Mouse (Mus musculus): ENCODE results near the gene Zkscan6. TPM values are rescaled to one million over a fixed set of nuclear protein-coding genes. Genes with fewer than 3 reads are reported as not detected.

The Zkscan6 gene
- 0.92 TPM in 1 of 2 replicates, not detected in the other for polyA plus RNA-seq (2012; ENCODE audit: insufficient read depth, low replicate concordance)

DNA sequence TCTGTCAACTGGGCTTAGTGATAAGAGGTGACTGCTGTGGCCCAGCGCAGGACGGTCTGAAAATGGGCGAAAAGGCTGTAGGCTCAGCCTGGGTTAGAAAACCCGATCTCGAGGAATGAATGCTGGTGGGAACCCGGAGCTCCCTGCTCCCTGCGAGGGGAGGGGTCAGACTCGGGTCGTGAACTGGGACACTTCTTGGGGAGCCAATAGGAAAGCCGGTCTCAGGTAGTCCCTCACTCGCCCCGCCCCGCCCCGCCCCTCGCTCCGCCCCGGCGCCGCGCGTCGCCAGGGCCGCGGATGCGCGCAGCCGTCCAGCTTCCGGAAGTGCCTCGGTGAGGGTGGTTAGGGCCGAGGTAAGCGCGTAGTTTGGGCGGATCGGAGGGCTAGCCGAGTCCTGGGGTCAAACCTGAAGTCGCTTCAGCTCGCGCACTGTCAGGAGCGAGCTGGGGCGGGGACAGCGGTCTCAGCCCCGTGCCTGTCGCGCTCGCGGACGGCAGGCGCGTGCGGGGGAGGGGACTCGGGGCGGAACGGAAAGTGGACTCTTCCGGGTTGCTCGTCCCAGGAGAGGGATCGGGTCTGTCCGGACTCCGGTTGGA is at the start of gene Zkscan6:
Gene Zkscan6, plus strand, starts transcription at position 267 of the 596 bp plus-strand sequence.
- TF ChIP-seq FLI1 (IDR thresholded peaks at IDR 0.05; ENCODE audit: low read length) (no peak), GATA1 (IDR thresholded peaks at IDR 0.05; ENCODE audit: borderline replicate concordance, low read length) (no peak)
- Histone ChIP-seq H3K4me3 (replicated peaks) (peak within 1 kb of the TSS; percentile 92), H3K9me3 (no peaks in the 10 kb centered on the region), H3K36me3 (replicated peaks; ENCODE audit: low read length) (no peaks in the 10 kb centered on the region), H3K4me1 (peaks cover 43% of the 10 kb centered on the region), H3K27me3 (replicated peaks) (no peaks in the 10 kb centered on the region)

DNA sequence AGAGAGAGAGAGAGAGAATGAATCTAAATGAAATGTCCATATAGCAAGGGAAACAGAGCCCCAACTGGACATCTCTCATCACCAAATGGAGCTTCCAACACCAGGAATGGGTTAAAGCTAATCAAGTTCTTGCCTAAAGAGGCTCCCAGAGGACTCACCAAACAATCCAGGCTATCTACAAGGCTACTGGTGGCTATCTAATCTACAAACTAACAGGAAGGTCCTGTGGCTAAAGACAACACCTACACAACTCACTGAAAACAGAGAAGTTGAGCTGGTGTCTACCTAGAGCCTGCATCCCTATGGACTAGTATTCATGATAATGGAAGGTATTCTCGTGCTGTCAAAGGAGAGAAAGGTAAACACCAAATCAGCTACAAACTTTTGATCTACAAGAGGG is 47.6 kb upstream of the Zkscan6 start:
- peaks cover 28% of the 10 kb centered on the region for H3K4me1 ChIP-seq
- H3K9me3 ChIP-seq: no peaks in the 10 kb centered on the region
- H3K36me3 ChIP-seq (replicated peaks; ENCODE audit: low read length): peaks cover 19% of the 10 kb centered on the region
- no peak overlapping the region for H3K4me3 ChIP-seq (replicated peaks)
- TF ChIP-seq FLI1 (IDR thresholded peaks at IDR 0.05; ENCODE audit: low read length): no peak
- TF ChIP-seq GATA1 (IDR thresholded peaks at IDR 0.05; ENCODE audit: borderline replicate concordance, low read length): no peak
- no peaks in the 10 kb centered on the region for H3K27me3 ChIP-seq (replicated peaks)

- peaks cover 30% of the 10 kb centered on the region for H3K4me1 ChIP-seq
- H3K9me3 ChIP-seq: no peaks in the 10 kb centered on the region
- TF ChIP-seq FLI1 (IDR thresholded peaks at IDR 0.05; ENCODE audit: low read length) (no peak), GATA1 (IDR thresholded peaks at IDR 0.05; ENCODE audit: borderline replicate concordance, low read length) (no peak)
- H3K36me3 ChIP-seq (replicated peaks; ENCODE audit: low read length): peaks cover 10% of the 10 kb centered on the region
- no peak overlapping the region for H3K4me3 ChIP-seq (replicated peaks)
- no peaks in the 10 kb centered on the region for H3K27me3 ChIP-seq (replicated peaks)
These were observed 46.1 kb upstream of the Zkscan6 start for GRCm38 (mm10) chr11:65760912-65761311.

DNA sequence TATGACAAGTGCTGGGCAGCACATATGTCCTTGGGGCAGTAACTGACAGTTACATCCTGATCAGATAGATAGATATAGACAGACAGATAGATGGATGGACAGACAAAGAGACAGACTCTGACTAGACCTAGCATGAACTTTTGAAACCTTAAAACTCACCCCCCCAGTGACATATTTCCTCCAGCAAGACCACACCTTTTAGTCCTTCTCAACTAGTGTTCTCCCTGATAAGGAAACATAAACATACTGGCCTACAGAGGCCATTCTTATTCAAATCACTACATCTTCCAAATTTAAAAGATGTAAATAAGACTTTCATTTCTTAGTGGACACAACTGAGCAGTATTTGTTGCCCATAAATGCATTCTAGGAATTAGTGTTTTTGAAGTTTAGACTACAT is 38.5 kb upstream of the Zkscan6 start:
- no peak for TF ChIP-seq FLI1 (IDR thresholded peaks at IDR 0.05; ENCODE audit: low read length)
- no peak for TF ChIP-seq GATA1 (IDR thresholded peaks at IDR 0.05; ENCODE audit: borderline replicate concordance, low read length)
- no peaks in the 10 kb centered on the region for H3K9me3 ChIP-seq
- H3K36me3 ChIP-seq (replicated peaks; ENCODE audit: low read length): peaks cover 5% of the 10 kb centered on the region
- peaks cover 43% of the 10 kb centered on the region for H3K4me1 ChIP-seq
- no peaks in the 10 kb centered on the region for H3K27me3 ChIP-seq (replicated peaks)
- no peak overlapping the region for H3K4me3 ChIP-seq (replicated peaks)

DNA sequence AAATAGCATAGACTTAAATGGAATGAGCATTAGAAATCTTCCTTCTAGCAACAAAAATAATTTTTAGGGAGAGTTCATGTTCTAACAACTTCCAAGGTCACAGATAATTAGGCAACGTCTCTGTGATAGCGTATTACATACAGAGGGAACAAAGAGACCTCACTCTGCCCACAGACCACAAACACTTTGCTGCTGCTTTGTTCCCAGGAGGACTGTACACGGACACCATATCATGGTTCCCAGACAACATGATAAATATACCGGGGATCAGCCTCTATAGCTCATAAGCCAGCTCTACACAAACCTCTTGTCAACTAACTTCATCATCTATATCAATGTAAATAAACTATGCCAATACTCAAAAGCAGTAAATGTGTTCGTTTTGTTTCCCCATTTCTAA is 37.0 kb upstream of the Zkscan6 start:
- H3K27me3 ChIP-seq (replicated peaks): no peaks in the 10 kb centered on the region
- H3K4me1 ChIP-seq: peaks cover 50% of the 10 kb centered on the region
- H3K9me3 ChIP-seq: no peaks in the 10 kb centered on the region
- H3K4me3 ChIP-seq (replicated peaks): no peak overlapping the region
- TF ChIP-seq GATA1 (IDR thresholded peaks at IDR 0.05; ENCODE audit: borderline replicate concordance, low read length) (no peak), FLI1 (IDR thresholded peaks at IDR 0.05; ENCODE audit: low read length) (no peak)
- peaks cover 2% of the 10 kb centered on the region for H3K36me3 ChIP-seq (replicated peaks; ENCODE audit: low read length)

- TF ChIP-seq FLI1 (IDR thresholded peaks at IDR 0.05; ENCODE audit: low read length) (no peak), GATA1 (IDR thresholded peaks at IDR 0.05; ENCODE audit: borderline replicate concordance, low read length) (no peak)
- Histone ChIP-seq H3K9me3 (no peaks in the 10 kb centered on the region), H3K36me3 (replicated peaks; ENCODE audit: low read length) (peaks cover 2% of the 10 kb centered on the region), H3K4me1 (peaks cover 58% of the 10 kb centered on the region), H3K27me3 (replicated peaks) (no peaks in the 10 kb centered on the region), H3K4me3 (replicated peaks) (no peak overlapping the region)
These were observed 35.4 kb upstream of the Zkscan6 start for GRCm38 (mm10) chr11:65771546-65771945.

GRCm38 (mm10) chr11:65773535-65773934 is 33.4 kb upstream of the Zkscan6 start:
- H3K27me3 ChIP-seq (replicated peaks): no peaks in the 10 kb centered on the region
- H3K4me3 ChIP-seq (replicated peaks): no peak overlapping the region
- H3K36me3 ChIP-seq (replicated peaks; ENCODE audit: low read length): peaks cover 2% of the 10 kb centered on the region
- no peaks in the 10 kb centered on the region for H3K9me3 ChIP-seq
- H3K4me1 ChIP-seq: peaks cover 69% of the 10 kb centered on the region
- TF ChIP-seq GATA1 (IDR thresholded peaks at IDR 0.05; ENCODE audit: borderline replicate concordance, low read length) (no peak), FLI1 (IDR thresholded peaks at IDR 0.05; ENCODE audit: low read length) (no peak)

DNA sequence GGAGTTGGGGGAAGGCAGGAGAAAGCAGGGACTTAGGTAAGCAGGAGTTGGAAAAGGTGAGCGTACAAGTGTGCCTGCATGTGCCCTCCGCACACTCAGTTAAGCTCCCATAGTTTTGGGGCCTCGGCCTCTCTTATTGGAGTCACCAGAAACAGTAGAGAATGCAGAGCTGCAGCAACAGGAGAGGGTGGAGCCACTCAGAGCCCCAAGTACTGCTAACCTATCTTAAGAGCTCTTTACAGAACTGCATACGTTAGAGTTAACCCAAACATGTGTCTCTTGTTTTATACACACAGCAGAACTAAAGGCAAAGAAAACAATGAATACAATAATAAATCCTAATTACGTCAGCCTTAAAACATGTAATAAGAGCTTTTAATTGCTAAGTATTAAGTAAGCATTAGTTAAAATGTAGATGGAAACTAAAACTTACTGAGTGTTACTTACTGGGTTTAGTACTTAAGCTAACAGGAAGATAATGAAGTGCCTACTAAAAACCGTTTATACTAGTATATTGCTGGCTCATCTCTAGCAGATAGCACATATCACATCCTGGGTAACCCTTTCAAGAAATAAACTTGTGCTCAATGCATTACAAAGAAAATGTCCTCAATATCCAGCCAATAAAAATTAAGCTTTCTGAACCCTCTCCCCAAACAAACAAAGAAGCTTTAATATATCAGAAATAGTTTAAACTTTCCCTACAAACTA is 32.9 kb upstream of the Zkscan6 start:
- Histone ChIP-seq H3K4me3 (replicated peaks) (no peak overlapping the region), H3K36me3 (replicated peaks; ENCODE audit: low read length) (peaks cover 2% of the 10 kb centered on the region), H3K9me3 (no peaks in the 10 kb centered on the region), H3K4me1 (peaks cover 64% of the 10 kb centered on the region), H3K27me3 (replicated peaks) (no peaks in the 10 kb centered on the region)
- no peak for TF ChIP-seq GATA1 (IDR thresholded peaks at IDR 0.05; ENCODE audit: borderline replicate concordance, low read length)
- TF ChIP-seq FLI1 (IDR thresholded peaks at IDR 0.05; ENCODE audit: low read length): no peak

- Histone ChIP-seq H3K4me1 (peaks cover 58% of the 10 kb centered on the region), H3K36me3 (replicated peaks; ENCODE audit: low read length) (peaks cover 26% of the 10 kb centered on the region), H3K9me3 (no peaks in the 10 kb centered on the region), H3K4me3 (replicated peaks) (peak overlapping the region; percentile 62), H3K27me3 (replicated peaks) (no peaks in the 10 kb centered on the region)
- no peak for TF ChIP-seq GATA1 (IDR thresholded peaks at IDR 0.05; ENCODE audit: borderline replicate concordance, low read length)
- no peak for TF ChIP-seq FLI1 (IDR thresholded peaks at IDR 0.05; ENCODE audit: low read length)
These were observed 29.9 kb upstream of the Zkscan6 start for GRCm38 (mm10) chr11:65776906-65777611.

GRCm38 (mm10) chr11:65777810-65778209 is 29.2 kb upstream of the Zkscan6 start:
- Histone ChIP-seq H3K4me1 (peaks cover 55% of the 10 kb centered on the region), H3K4me3 (replicated peaks) (no peak overlapping the region), H3K27me3 (replicated peaks) (no peaks in the 10 kb centered on the region), H3K9me3 (no peaks in the 10 kb centered on the region), H3K36me3 (replicated peaks; ENCODE audit: low read length) (peaks cover 26% of the 10 kb centered on the region)
- TF ChIP-seq GATA1 (IDR thresholded peaks at IDR 0.05; ENCODE audit: borderline replicate concordance, low read length) (no peak), FLI1 (IDR thresholded peaks at IDR 0.05; ENCODE audit: low read length) (no peak)
